Mouse (Mus musculus): ENCODE data around the gene Mast1. TPM values are rescaled to one million over a fixed set of nuclear protein-coding genes. Genes with fewer than 3 reads are reported as not detected.
"Not testable (repeated sequence)": the region's sequence is repeated elsewhere in the genome, so short reads cannot be mapped to it uniquely, and the experiment has no call there.

The Mast1 gene
- polyA plus RNA-seq, 1 experiment = 0.36 TPM

GRCm38 (mm10) chr8:84913960-84914359, 23.2 kb downstream of the Mast1 start:
- no peak for DNase-seq (ENCODE audit: low read depth, low spot score)
- WGBS = 27% methylated on average over 4 of the region's 4 CpGs

- WGBS = 4% methylated on average over 9 of the region's 9 CpGs
- DNase-seq (ENCODE audit: low read depth, low spot score) = no peak
Measured at GRCm38 (mm10) chr8:84913502-84913900, 23.7 kb downstream of the Mast1 start.

- DNase-seq (ENCODE audit: low read depth, low spot score) = peak; percentile 73
- under 1% methylated on average over 55 of the region's 55 CpGs for WGBS
Measured at GRCm38 (mm10) chr8:84912895-84913501, 24.2 kb downstream of the Mast1 start.

GRCm38 (mm10) chr8:84912391-84912790, 24.8 kb downstream of the Mast1 start:
- DNase-seq (ENCODE audit: low read depth, low spot score) = no peak
- 40% methylated on average over 27 of the region's 27 CpGs for WGBS

- no peak for DNase-seq (ENCODE audit: low read depth, low spot score)
- WGBS = 94% methylated on average over 9 of the region's 9 CpGs
Measured at GRCm38 (mm10) chr8:84911854-84912253, 25.3 kb downstream of the Mast1 start.

GRCm38 (mm10) chr8:84910551-84910950, 26.6 kb downstream of the Mast1 start:
- DNase-seq (ENCODE audit: low read depth, low spot score) = no peak
- 88% methylated on average over 6 of the region's 6 CpGs for WGBS

- WGBS = 56% methylated on average over 5 of the region's 5 CpGs
- no peak for DNase-seq (ENCODE audit: low read depth, low spot score)
Measured at GRCm38 (mm10) chr8:84909949-84910348, 27.2 kb downstream of the Mast1 start.

- WGBS = 48% methylated on average over 20 of the region's 20 CpGs
- no peak for DNase-seq (ENCODE audit: low read depth, low spot score)
Measured at GRCm38 (mm10) chr8:84909162-84909767, 27.9 kb downstream of the Mast1 start.

GRCm38 (mm10) chr8:84908421-84909161, 28.6 kb downstream of the Mast1 start, which contains the start of gene Dnase2a:
Dnase2a (plus strand) TSS chr8:84908560.
- DNase-seq (ENCODE audit: low read depth, low spot score) = peak; percentile 85
- WGBS = 1% methylated on average over 45 of the region's 45 CpGs

GRCm38 (mm10) chr8:84907979-84908378, 29.2 kb downstream of the Mast1 start:
- 14% methylated on average over 7 of the region's 7 CpGs for WGBS
- not testable (repeated sequence) for DNase-seq (ENCODE audit: low read depth, low spot score)

GRCm38 (mm10) chr8:84907493-84907892, 29.7 kb downstream of the Mast1 start:
- WGBS = 66% methylated on average over 8 of the region's 8 CpGs
- no peak for DNase-seq (ENCODE audit: low read depth, low spot score)

- 94% methylated on average over 9 of the region's 9 CpGs for WGBS
- no peak for DNase-seq (ENCODE audit: low read depth, low spot score)
Measured at GRCm38 (mm10) chr8:84907037-84907436, 30.1 kb downstream of the Mast1 start.

- no peak for DNase-seq (ENCODE audit: low read depth, low spot score)
- 86% methylated on average over 7 of the region's 7 CpGs for WGBS
Measured at GRCm38 (mm10) chr8:84904351-84904750, 32.8 kb downstream of the Mast1 start.

- DNase-seq (ENCODE audit: low read depth, low spot score) = peak; percentile 44
- WGBS = under 1% methylated on average over 68 of the region's 68 CpGs
Measured at GRCm38 (mm10) chr8:84902920-84903661, 34.1 kb downstream of the Mast1 start.

GRCm38 (mm10) chr8:84902367-84902919, 34.7 kb downstream of the Mast1 start:
- no peak for DNase-seq (ENCODE audit: low read depth, low spot score)
- WGBS = 6% methylated on average over 24 of the region's 24 CpGs

- no peak for DNase-seq (ENCODE audit: low read depth, low spot score)
- WGBS = 78% methylated on average over 3 of the region's 3 CpGs
Measured at GRCm38 (mm10) chr8:84901752-84902151, 35.4 kb downstream of the Mast1 start, which contains the start of gene Klf1. Klf1 (plus strand) TSS chr8:84901928.

GRCm38 (mm10) chr8:84901071-84901470, 36.1 kb downstream of the Mast1 start:
- 82% methylated on average over 4 of the region's 4 CpGs for WGBS
- no peak for DNase-seq (ENCODE audit: low read depth, low spot score)

- DNase-seq (ENCODE audit: low read depth, low spot score) = no peak
- 81% methylated on average over 5 of the region's 5 CpGs for WGBS
Measured at GRCm38 (mm10) chr8:84895963-84896362, 41.2 kb downstream of the Mast1 start.

- 0% methylated on average over 11 of the region's 11 CpGs for WGBS
- DNase-seq (ENCODE audit: low read depth, low spot score) = peak; percentile 99
Measured at GRCm38 (mm10) chr8:84893709-84894134, 43.4 kb downstream of the Mast1 start, which contains the start of gene Gcdh. Gcdh (minus strand) TSS chr8:84893921.

Data from large intestine, adult 2 months (tissue).